Mouse (Mus musculus) kidney, postnatal 0 days (tissue): ENCODE measurements around the gene Lemd2. TPM values are rescaled to one million over a fixed set of nuclear protein-coding genes. Genes with fewer than 3 reads are reported as not detected.
A peak's percentile ranks its signal among the peaks of the same experiment; 100 is the strongest.

Source experiments
- ATAC-seq: fragments of 200-750 bp; cut with Nextera tagmentation; replicated peaks from 2 replicates; pipeline ENCODE4 v1.8.0; 2017; ENCODE audit warnings: low read depth, moderate number of reproducible peaks, moderate TSS enrichment, moderate library complexity; ENCODE audit not compliant: low FRiP score
- DNase-seq: peaks from one replicate; pipeline ENCODE4 v3.0.0-alpha.2; 2016; ENCODE audit warnings: low spot score
- H3K27ac ChIP-seq: fragments of 300-500 bp; sonication (generic); 2 replicates; pipeline ENCODE4 v1.5.1; 2014; ENCODE audit warnings: mild to moderate bottlenecking
- H3K27me3 ChIP-seq: fragments of 300-500 bp; sonication (generic); 2 replicates; pipeline ENCODE4 v1.6.1; 2014; ENCODE audit warnings: low read length, mixed read lengths; ENCODE audit not compliant: insufficient read depth
- H3K36me3 ChIP-seq: fragments of 300-500 bp; sonication (generic); 2 replicates; pipeline ENCODE4 v1.6.1; 2014; ENCODE audit warnings: low read length, mixed read lengths; ENCODE audit not compliant: insufficient read depth
- H3K4me1 ChIP-seq: fragments of 300-500 bp; sonication (generic); replicated peaks from 2 replicates; pipeline ENCODE4 v1.6.1; 2014; ENCODE audit warnings: antibody characterized with exemption, low read length, mixed read lengths; ENCODE audit not compliant: insufficient read depth
- H3K4me2 ChIP-seq: fragments of 300-500 bp; sonication (generic); 2 replicates; pipeline ENCODE4 v1.6.1; 2014; ENCODE audit warnings: mild to moderate bottlenecking, low read length, moderate library complexity, mixed read lengths
- H3K4me3 ChIP-seq: fragments of 300-500 bp; sonication (generic); replicated peaks from 2 replicates; pipeline ENCODE4 v1.5.1; 2014; ENCODE audit warnings: low read depth, low read length
- H3K9ac ChIP-seq: fragments of 300-500 bp; sonication (generic); 2 replicates; pipeline ENCODE4 v1.6.1; 2014; ENCODE audit warnings: low read depth, low read length
- H3K9me3 ChIP-seq: fragments of 300-500 bp; sonication (generic); replicated peaks from 2 replicates; pipeline ENCODE4 v1.6.1; 2016; ENCODE audit warnings: low read length, inconsistent platforms, mixed read lengths
- CTCF ChIP-seq: IDR thresholded peaks from 2 replicates; pipeline ENCODE4 v1.5.1; 2016; ENCODE audit warnings: antibody characterized with exemption, low read depth, mild to moderate bottlenecking, moderate library complexity
- WGBS: fragments of 180-500 bp; shearing (Covaris S2); extraction: QIAGEN DNeasy Blood & Tissue Kit; methylation state at CpG from one replicate; pipeline ENCODE4 v1.1.7; 2014; 5-methylcytosine and 5-hydroxymethylcytosine counted together
- polyA plus RNA-seq: library from polyadenylated mRNA; unstranded; fragments of >200 nt; fragmentation: Nextera tagmentation; extraction: Ambion mirVana; gene quantifications from 2 replicates; pipeline ENCODE4 v1.2.1, GENCODE M21; 2015

Gene Lemd2
- polyA plus RNA-seq, 1 experiment from 2014 or later: 18.0 TPM

DNA sequence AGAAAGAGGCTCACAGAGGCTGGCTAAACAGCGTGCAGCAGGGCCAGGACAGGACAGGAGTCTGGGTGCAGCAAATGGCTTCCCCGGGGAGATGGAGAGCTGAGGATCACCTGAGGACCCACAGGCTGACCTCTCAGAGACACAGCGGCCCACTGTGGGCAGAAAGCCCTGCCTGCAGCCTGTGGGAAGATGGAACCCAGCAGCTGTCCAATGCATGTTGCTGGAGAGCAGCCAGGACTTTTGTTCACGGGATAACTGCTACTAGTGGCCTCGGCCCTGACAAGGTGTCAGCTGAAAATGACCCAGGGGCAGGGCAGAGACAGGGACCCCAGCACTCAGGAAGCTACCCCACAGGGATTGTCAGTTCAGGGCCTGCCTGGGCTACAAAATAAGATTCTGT, 12.5 kb downstream of the Lemd2 start:
- H3K36me3 ChIP-seq: peaks cover 62% of the 10 kb centered on the region
- TF ChIP-seq CTCF: no peak
- ATAC-seq: no peak

DNA sequence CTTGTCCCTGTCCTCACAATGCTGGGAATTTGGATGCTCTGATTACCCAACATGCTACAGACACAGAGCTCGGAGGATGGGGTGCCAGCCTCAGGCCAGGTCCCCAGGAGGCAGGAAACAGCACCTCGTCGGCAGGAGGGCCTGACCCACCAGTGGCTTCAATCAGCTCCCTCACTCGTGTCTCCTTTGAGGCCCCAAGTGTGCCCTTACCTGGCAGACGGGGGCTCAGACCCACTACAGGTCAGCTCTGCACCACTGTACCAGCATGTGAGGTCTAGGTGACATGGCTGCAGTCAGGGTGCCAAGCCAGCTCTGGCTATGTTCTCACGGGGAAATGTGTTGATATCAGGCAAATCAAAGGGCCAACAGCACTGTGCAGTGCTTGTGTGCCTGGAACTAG, 13.1 kb downstream of the Lemd2 start:
- no peaks in the 10 kb centered on the region for H3K27me3 ChIP-seq
- H3K36me3 ChIP-seq: peaks cover 57% of the 10 kb centered on the region
- TF ChIP-seq CTCF: no peak
- ATAC-seq (no peak), DNase-seq (no peak)
- whole genome bisulfite sequencing: 82% methylated on average over 6 of the region's 6 CpGs
- no peak overlapping the region for H3K9ac ChIP-seq
- no peak overlapping the region for H3K4me2 ChIP-seq
- no peaks in the 10 kb centered on the region for H3K9me3 ChIP-seq
- H3K4me1 ChIP-seq: no peaks in the 10 kb centered on the region
- no peak overlapping the region for H3K4me3 ChIP-seq
- H3K27ac ChIP-seq: no peak overlapping the region

More for the DNA sequence above, 12.5 kb downstream of the Lemd2 start:
- H3K9ac ChIP-seq: no peak overlapping the region
- H3K4me3 ChIP-seq: no peak overlapping the region
- H3K4me2 ChIP-seq: no peak overlapping the region
- H3K27ac ChIP-seq: no peak overlapping the region
- H3K27me3 ChIP-seq: no peaks in the 10 kb centered on the region
- H3K4me1 ChIP-seq: no peaks in the 10 kb centered on the region
- DNase-seq: no peak
- H3K9me3 ChIP-seq: no peaks in the 10 kb centered on the region
- WGBS: 78% methylated on average over 5 of the region's 5 CpGs

DNA sequence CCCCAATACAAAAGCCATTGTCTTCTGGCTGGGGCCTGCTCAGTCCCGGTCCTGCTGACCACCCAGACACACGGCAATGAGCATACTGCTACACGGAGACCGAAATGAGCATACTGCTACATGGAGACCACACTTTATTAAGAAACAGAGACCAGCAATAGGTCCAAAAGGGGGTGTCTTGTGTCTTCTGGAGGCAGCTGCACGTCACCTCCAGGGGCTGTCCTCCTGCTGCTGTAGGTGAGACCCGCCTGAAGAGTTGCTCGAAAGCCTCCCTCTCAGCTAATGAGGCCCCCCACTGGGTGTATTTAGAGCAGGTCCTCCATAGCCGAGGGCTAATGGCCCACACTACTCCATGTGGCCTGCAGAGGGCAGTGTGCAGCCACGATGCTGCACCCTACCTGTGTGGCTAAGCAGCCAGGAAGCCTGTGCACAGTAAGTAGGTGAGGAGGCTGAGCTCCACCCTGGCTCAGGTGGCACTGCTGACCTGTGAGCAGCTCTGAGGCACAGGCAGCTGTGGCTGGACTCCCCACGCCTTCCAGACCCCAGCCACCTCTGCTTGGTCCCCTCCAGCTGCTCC, 14.5 kb downstream of the Lemd2 start:
- Histone ChIP-seq H3K4me2 (no peak overlapping the region), H3K4me3 (no peak overlapping the region), H3K9me3 (no peaks in the 10 kb centered on the region), H3K36me3 (peaks cover 43% of the 10 kb centered on the region), H3K27me3 (no peaks in the 10 kb centered on the region), H3K4me1 (no peaks in the 10 kb centered on the region), H3K9ac (no peak overlapping the region), H3K27ac (no peak overlapping the region)
- WGBS: 40% methylated on average over 10 of the region's 10 CpGs
- peak; percentile 91 for TF ChIP-seq CTCF
- ATAC-seq (peak; percentile 57), DNase-seq (peak; percentile 75)

DNA sequence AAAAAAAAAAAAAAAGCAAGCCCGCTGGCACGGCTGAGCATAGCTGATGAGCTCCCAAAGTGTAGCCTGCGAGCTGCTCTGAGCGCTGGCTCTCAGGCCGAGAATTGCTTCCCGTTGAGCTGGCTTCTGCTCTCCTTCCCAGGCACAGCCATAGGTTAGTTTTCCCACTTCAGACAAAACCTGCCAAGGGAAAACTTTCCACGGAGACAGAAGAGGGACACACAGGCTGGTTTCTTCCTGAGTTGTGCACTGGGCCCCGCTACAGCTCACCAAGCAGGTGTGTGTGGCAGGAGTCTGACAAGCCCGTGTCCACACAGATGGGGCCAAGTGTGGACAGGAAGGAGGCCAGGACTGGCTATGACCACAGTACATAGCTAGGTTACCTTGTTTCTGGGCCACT, 15.4 kb downstream of the Lemd2 start:
- ATAC-seq: no peak
- H3K4me3 ChIP-seq: no peak overlapping the region

DNA sequence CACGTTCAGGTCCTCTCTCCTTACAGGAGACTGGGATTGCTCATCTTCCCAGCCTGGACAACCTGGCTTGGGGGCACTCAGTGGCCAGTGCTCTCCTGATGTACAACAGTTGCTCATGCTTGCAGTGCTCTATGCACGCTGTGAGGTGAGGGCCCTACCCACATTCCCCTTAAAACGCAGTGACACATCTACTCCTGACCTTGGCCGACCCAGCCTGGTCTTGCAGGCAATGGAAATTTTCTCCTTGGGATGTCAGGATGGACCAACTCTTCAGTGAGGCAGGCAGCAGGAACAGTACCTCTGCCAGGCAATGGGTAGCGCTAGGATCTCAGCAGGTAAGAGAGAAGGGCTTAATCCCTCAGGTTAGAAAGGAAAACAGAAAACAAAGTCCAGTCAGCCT, 17.2 kb downstream of the Lemd2 start:
- H3K36me3 ChIP-seq: peaks cover 19% of the 10 kb centered on the region
- H3K27me3 ChIP-seq: no peaks in the 10 kb centered on the region
- TF ChIP-seq CTCF: no peak
- no peaks in the 10 kb centered on the region for H3K4me1 ChIP-seq
- H3K27ac ChIP-seq: no peak overlapping the region
- 45% methylated on average over 5 of the region's 5 CpGs for WGBS
- H3K4me3 ChIP-seq: no peak overlapping the region
- ATAC-seq (no peak), DNase-seq (no peak)
- no peak overlapping the region for H3K4me2 ChIP-seq
- H3K9me3 ChIP-seq: no peaks in the 10 kb centered on the region
- H3K9ac ChIP-seq: no peak overlapping the region

More for the DNA sequence above, 15.4 kb downstream of the Lemd2 start:
- no peaks in the 10 kb centered on the region for H3K4me1 ChIP-seq
- TF ChIP-seq CTCF: no peak
- H3K27ac ChIP-seq: no peak overlapping the region
- WGBS: 73% methylated on average over 9 of the region's 9 CpGs
- no peak for DNase-seq
- peaks cover 37% of the 10 kb centered on the region for H3K36me3 ChIP-seq
- no peaks in the 10 kb centered on the region for H3K9me3 ChIP-seq
- H3K4me2 ChIP-seq: no peak overlapping the region
- no peaks in the 10 kb centered on the region for H3K27me3 ChIP-seq
- no peak overlapping the region for H3K9ac ChIP-seq

DNA sequence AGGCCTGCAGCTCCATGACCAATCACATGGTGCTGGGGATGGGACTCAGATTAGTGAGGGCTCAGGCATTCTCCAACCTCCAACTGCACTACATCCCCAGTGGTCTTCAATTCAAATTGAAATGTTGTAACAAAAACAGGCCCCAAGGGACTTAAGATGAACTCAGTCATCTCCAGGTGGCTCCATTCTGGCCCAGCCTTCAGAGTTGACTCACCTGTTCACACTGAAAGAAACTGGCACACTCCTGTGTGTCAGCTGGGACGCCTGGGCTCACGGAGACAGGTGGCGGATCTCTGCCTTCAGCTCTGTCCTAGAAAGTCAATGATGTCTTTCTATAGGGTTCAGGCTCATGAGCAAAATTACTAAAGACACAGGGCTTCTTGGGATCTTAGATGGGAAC, 18.2 kb downstream of the Lemd2 start:
- H3K27me3 ChIP-seq: no peaks in the 10 kb centered on the region
- H3K9me3 ChIP-seq: no peaks in the 10 kb centered on the region
- peaks cover 9% of the 10 kb centered on the region for H3K36me3 ChIP-seq
- H3K4me1 ChIP-seq: no peaks in the 10 kb centered on the region
- H3K27ac ChIP-seq: no peak overlapping the region
- no peak overlapping the region for H3K4me2 ChIP-seq
- TF ChIP-seq CTCF: no peak
- no peak overlapping the region for H3K4me3 ChIP-seq
- 91% methylated on average over 3 of the region's 3 CpGs for WGBS
- no peak for ATAC-seq
- H3K9ac ChIP-seq: no peak overlapping the region
- no peak for DNase-seq
